Mouse (Mus musculus) lung, adult 2 months (tissue): ENCODE measurements at regions not wholly inside any gene's neighbourhood (a gene's known extent, or its start where the extent isn't known, plus 50 kb on each side); places are given as distances from the start of the nearest gene placed in this dataset.

Source experiments
- CTCF ChIP-seq: fragments of 200-500 bp; IDR thresholded peaks from 2 replicates; pipeline ENCODE4 v1.5.1; 2011; ENCODE audit warnings: mild to moderate bottlenecking, low read length, control low read depth; ENCODE audit not compliant: insufficient read depth
- POLR2A ChIP-seq: fragments of 200-500 bp; IDR thresholded peaks from 2 replicates; pipeline ENCODE4 v1.6.1; 2011; ENCODE audit warnings: low read depth, mild to moderate bottlenecking, control low read depth, low read length, borderline replicate concordance; ENCODE audit errors: extremely low read depth

DNA sequence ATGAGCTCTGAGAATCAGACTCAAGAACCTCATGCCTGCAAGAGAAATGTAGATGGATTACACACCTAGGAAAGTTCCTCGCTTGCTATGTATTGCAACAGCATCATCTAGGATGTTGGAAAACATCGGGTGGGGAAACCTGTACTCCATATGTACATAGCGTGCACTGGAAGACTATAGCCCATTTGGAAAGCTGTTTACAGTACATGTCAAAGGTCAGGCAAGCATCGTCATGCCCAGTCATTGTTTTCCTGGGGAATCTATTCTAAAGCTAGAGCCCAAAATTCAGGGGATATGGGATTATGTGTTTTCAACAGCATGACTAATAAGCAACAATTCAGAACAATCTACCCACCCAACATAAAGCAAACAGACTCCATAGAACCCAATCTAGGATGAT is 126.3 kb upstream of the Irs2 start:
- no peak for TF ChIP-seq CTCF
- no peak for TF ChIP-seq POLR2A
